Mouse (Mus musculus) bone marrow, adult 2 months (tissue): ENCODE results near the gene D930020B18Rik.

Source experiments
- CTCF ChIP-seq: fragments of 200-500 bp; IDR thresholded peaks from 2 replicates; pipeline ENCODE4 v1.5.1; 2011; ENCODE audit warnings: low read length, control low read depth; ENCODE audit not compliant: control insufficient read depth, insufficient read depth
- POLR2A ChIP-seq: fragments of 200-500 bp; IDR thresholded peaks from 2 replicates; pipeline ENCODE4 v1.6.1; 2011; ENCODE audit warnings: low read depth, mild to moderate bottlenecking, control low read depth, low read length, borderline replicate concordance; ENCODE audit not compliant: control insufficient read depth

DNA sequence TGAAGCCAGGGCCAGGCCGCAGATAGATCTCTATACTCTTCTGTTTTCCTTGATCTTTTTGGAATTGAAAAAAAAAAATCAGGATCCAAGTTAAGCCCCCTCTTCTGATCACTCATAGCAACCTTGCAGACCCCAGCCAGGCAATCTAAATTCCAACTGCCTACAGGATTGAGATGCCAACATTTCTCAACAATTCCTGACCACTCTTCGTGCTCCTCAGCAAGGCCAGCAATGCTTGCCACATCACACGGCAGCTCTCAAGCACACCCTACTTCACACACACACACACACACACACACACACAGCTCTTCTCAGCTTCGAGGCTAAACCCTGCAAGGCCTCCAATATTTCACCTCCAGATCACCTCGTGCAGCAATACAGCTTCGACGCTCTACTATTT, 17.7 kb upstream of the D930020B18Rik start:
- TF ChIP-seq CTCF = no peak
- no peak for TF ChIP-seq POLR2A
